Mouse (Mus musculus) ES-Bruce4 (cell line): Measurements from ENCODE around the gene Cmklr1.

Experiments
- CTCF ChIP-seq: IDR thresholded peaks from one replicate; pipeline ENCODE4 v1.8.1; 2011; ENCODE audit warnings: low read depth, low read length
- POLR2A ChIP-seq: IDR thresholded peaks from one replicate; pipeline ENCODE4 v1.8.1; 2011; ENCODE audit warnings: low read length; ENCODE audit not compliant: insufficient read depth

- TF ChIP-seq CTCF (no peak), POLR2A (no peak)
Measured at GRCm38 (mm10) chr5:113634024-113634651, 16.1 kb downstream of the Cmklr1 start.
